Mouse (Mus musculus): Measurements from ENCODE around the gene Cracr2b.

- TF ChIP-seq CTCF (IDR thresholded peaks at IDR 0.05; ENCODE audit: low read depth, low read length) = no peak
- TF ChIP-seq POLR2A (IDR thresholded peaks at IDR 0.05; ENCODE audit: extremely low read depth, insufficient read depth, low read length) = no peak
Observed at GRCm38 (mm10) chr7:141457236-141457635, 3.7 kb upstream of the Cracr2b start.
